Mouse (Mus musculus) ES-E14 (cell line): ENCODE data around the gene Ncaph. TPM values are rescaled to one million over a fixed set of nuclear protein-coding genes. Genes with fewer than 3 reads are reported as not detected.
"Not testable (repeated sequence)": the region's sequence is repeated elsewhere in the genome, so short reads cannot be mapped to it uniquely, and the experiment has no call there.

Experiments
- DNase-seq: peaks from one replicate; pipeline ENCODE4 v3.0.0-alpha.2; 2013; ENCODE audit warnings: low read depth, low spot score
- H3K27ac ChIP-seq: 2 replicates; pipeline ENCODE4 v1.5.1; 2012; ENCODE audit warnings: low read depth, mild to moderate bottlenecking, low read length, moderate library complexity, mixed read lengths; ENCODE audit not compliant: poor library complexity, insufficient read depth, severe bottlenecking
- H3K36me3 ChIP-seq: 2 replicates; pipeline ENCODE4 v1.6.1; 2012; ENCODE audit warnings: mild to moderate bottlenecking, low read length, moderate library complexity, mixed read lengths; ENCODE audit not compliant: control insufficient read depth, poor library complexity, insufficient read depth, severe bottlenecking
- H3K4me1 ChIP-seq, 2 experiments: fragments of 150-350 bp in 1 of 2; sonication (generic) in 1 of 2; 2 replicates each; pipeline ENCODE4 v1.6.1; 2012; ENCODE audit warnings: low read length in 2 of 2, mild to moderate bottlenecking in 1 of 2, mixed read lengths in 1 of 2; ENCODE audit not compliant: control insufficient read depth in 2 of 2, insufficient read depth in 2 of 2, poor library complexity in 1 of 2
- H3K4me3 ChIP-seq, 2 experiments: fragments of 150-350 bp in 1 of 2; sonication (generic) in 1 of 2; 2 replicates each; pipeline ENCODE4 v1.5.1; 2012; ENCODE audit warnings: low read length in 2 of 2, low read depth in 1 of 2, mild to moderate bottlenecking in 1 of 2, mixed read lengths in 1 of 2; ENCODE audit not compliant: insufficient read depth in 1 of 2, poor library complexity in 1 of 2, severe bottlenecking in 1 of 2
- H3K9ac ChIP-seq: 2 replicates; pipeline ENCODE4 v1.6.1; 2012; ENCODE audit warnings: low read depth, mild to moderate bottlenecking, low read length, mixed read lengths; ENCODE audit not compliant: poor library complexity, insufficient read depth, severe bottlenecking
- H3K9me3 ChIP-seq: fragments of 150-350 bp; sonication (generic); 2 replicates; pipeline ENCODE4 v1.6.1; 2012; ENCODE audit warnings: low read depth, mild to moderate bottlenecking, low read length; ENCODE audit not compliant: control insufficient read depth, insufficient read depth
- CHD2 ChIP-seq: IDR thresholded peaks from 2 replicates; pipeline ENCODE4 v1.6.1; 2014; ENCODE audit warnings: mild to moderate bottlenecking, low read depth, low read length, inconsistent platforms
- HCFC1 ChIP-seq: IDR thresholded peaks from 2 replicates; pipeline ENCODE4 v1.6.1; 2012; ENCODE audit warnings: low read length, inconsistent platforms, borderline replicate concordance; ENCODE audit not compliant: insufficient read depth
- MAFK ChIP-seq: IDR thresholded peaks from 2 replicates; pipeline ENCODE4 v1.6.1; 2014; ENCODE audit warnings: mild to moderate bottlenecking, low read depth, low read length, inconsistent platforms; ENCODE audit not compliant: insufficient read depth
- ZC3H11A ChIP-seq: IDR thresholded peaks from 2 replicates; pipeline ENCODE4 v1.6.1; 2012; ENCODE audit warnings: low read depth, mild to moderate bottlenecking, inconsistent platforms, low read length, borderline replicate concordance
- ZNF384 ChIP-seq: IDR thresholded peaks from 2 replicates; pipeline ENCODE4 v1.6.1; 2012; ENCODE audit warnings: low read depth, low read length, inconsistent platforms
- in situ Hi-C, 2 experiments: fragments of 600-800 bp; cut with MboI; formaldehyde crosslinking; loops; one replicate each; pipeline ENCODE4 v1.15.1; 2025; ENCODE audit warnings: low sequenced_read_pairs in 2 of 2, inconsistent platforms in 1 of 2; ENCODE audit not compliant: unreplicated experiment in 2 of 2
- total RNA-seq: library from RNA; depleted of rRNA; stranded (reverse); fragments of 300-350 nt; gene quantifications from 2 replicates; pipeline ENCODE4 v1.2.3, GENCODE M21; 2012

The Ncaph gene
- total RNA-seq, 1 experiment = 45.9 TPM

GRCm38 (mm10) chr2:127136979-127137378, 3.2 kb upstream of the Ncaph start:
- H3K9ac ChIP-seq = no peak overlapping the region; the same call in 1 of the 2 replicates
- in situ Hi-C loops = no loop called here
- H3K4me1 ChIP-seq = peaks cover 1 to 14% of the 10 kb centered on the region in 2 experiments; a peak in 2 of 4 replicates
- no peak for DNase-seq
- peaks cover 12% of the 10 kb centered on the region for H3K36me3 ChIP-seq
- H3K27ac ChIP-seq = no peak overlapping the region
- TF ChIP-seq ZC3H11A (no peak), CHD2 (no peak), ZNF384 (no peak)
- no peak overlapping the region for H3K4me3 ChIP-seq
- no peaks in the 10 kb centered on the region for H3K9me3 ChIP-seq

- H3K4me3 ChIP-seq, H3K36me3 ChIP-seq, H3K27ac ChIP-seq, H3K9ac ChIP-seq, in situ Hi-C loops, DNase-seq, H3K9me3 ChIP-seq: not testable (repeated sequence)
- H3K4me1 ChIP-seq = peaks cover 1 to 21% of the 10 kb centered on the region in 2 experiments; a peak in 2 of 4 replicates
Measured at GRCm38 (mm10) chr2:127135255-127135654, 1.5 kb upstream of the Ncaph start.

- DNase-seq = no peak
- Histone ChIP-seq H3K4me3 (no peak overlapping the region), H3K4me1 (peaks cover 1 to 14% of the 10 kb centered on the region in 2 experiments; a peak in 2 of 4 replicates), H3K36me3 (peaks cover 6% of the 10 kb centered on the region), H3K9ac (no peak overlapping the region), H3K9me3 (no peaks in the 10 kb centered on the region), H3K27ac (no peak overlapping the region)
- in situ Hi-C loops = no loop called here
- TF ChIP-seq MAFK (no peak), ZC3H11A (no peak), HCFC1 (no peak), CHD2 (no peak), ZNF384 (no peak)
Measured at GRCm38 (mm10) chr2:127131353-127131752, 2.4 kb downstream of the Ncaph start.

- H3K4me3 ChIP-seq = no peak overlapping the region
- in situ Hi-C loops = no loop called here
- H3K36me3 ChIP-seq = peaks cover 22% of the 10 kb centered on the region
- no peak overlapping the region for H3K27ac ChIP-seq
- no peak overlapping the region for H3K9ac ChIP-seq
- no peak for DNase-seq
- no peak for TF ChIP-seq ZNF384
- no peak for TF ChIP-seq CHD2
- TF ChIP-seq ZC3H11A = no peak
- no peak for TF ChIP-seq HCFC1
- no peak for TF ChIP-seq MAFK
- peaks cover 1 to 12% of the 10 kb centered on the region in 2 experiments; a peak in 2 of 4 replicates for H3K4me1 ChIP-seq
- no peaks in the 10 kb centered on the region for H3K9me3 ChIP-seq
Measured at GRCm38 (mm10) chr2:127128926-127129325, 4.8 kb downstream of the Ncaph start.

GRCm38 (mm10) chr2:127121591-127122235, 12.0 kb downstream of the Ncaph start:
- no peak for DNase-seq
- H3K27ac ChIP-seq = no peak overlapping the region
- TF ChIP-seq CHD2 = no peak
- TF ChIP-seq ZC3H11A = no peak
- TF ChIP-seq MAFK = no peak
- TF ChIP-seq HCFC1 = no peak
- no peak for TF ChIP-seq ZNF384
- peaks cover 51% of the 10 kb centered on the region for H3K36me3 ChIP-seq
- no peak overlapping the region for H3K4me3 ChIP-seq
- no peaks in the 10 kb centered on the region for H3K4me1 ChIP-seq
- no peaks in the 10 kb centered on the region for H3K9me3 ChIP-seq
- H3K9ac ChIP-seq = no peak overlapping the region
- in situ Hi-C loops = no loop called here
